Mouse (Mus musculus) MEL (cell line): ENCODE measurements around the gene Grid2ip. TPM values are rescaled to one million over a fixed set of nuclear protein-coding genes. Genes with fewer than 3 reads are reported as not detected.

Source experiments
- DNase-seq: peaks from one replicate; pipeline ENCODE4 v3.0.0; 2011; ENCODE audit warnings: low read depth, low spot score
- H3K27ac ChIP-seq: 2 replicates; pipeline ENCODE4 v1.5.1; 2012; ENCODE audit warnings: low read depth, mild to moderate bottlenecking, control low read depth, low read length, moderate library complexity; ENCODE audit not compliant: control insufficient read depth
- H3K27me3 ChIP-seq, 2 experiments: fragments of 150-350 bp in 1 of 2; sonication (generic) in 1 of 2; 2 replicates each; pipeline ENCODE4 v1.6.1; 2012; ENCODE audit warnings: low read length in 2 of 2, mild to moderate bottlenecking in 2 of 2, improper control_type of control experiment in 1 of 2, moderate library complexity in 1 of 2; ENCODE audit not compliant: insufficient read depth in 2 of 2, control insufficient read depth in 1 of 2
- H3K36me3 ChIP-seq, 2 experiments: 2 replicates each; pipeline ENCODE4 v1.6.1; 2012 to 2014; ENCODE audit warnings: low read length in 2 of 2, improper control_type of control experiment in 1 of 2, inconsistent platforms in 1 of 2, mild to moderate bottlenecking in 1 of 2; ENCODE audit not compliant: insufficient read depth in 2 of 2, control insufficient read depth in 1 of 2
- H3K4me1 ChIP-seq, 2 experiments: fragments of 150-350 bp in 1 of 2; sonication (generic) in 1 of 2; 2 replicates each; pipeline ENCODE4 v1.6.1; 2012; ENCODE audit warnings: low read length in 2 of 2, improper control_type of control experiment in 1 of 2, mild to moderate bottlenecking in 1 of 2; ENCODE audit not compliant: insufficient read depth in 2 of 2, control insufficient read depth in 1 of 2
- H3K4me3 ChIP-seq, 2 experiments: fragments of 150-350 bp in 1 of 2; sonication (generic) in 1 of 2; 2 replicates each; pipeline ENCODE4 v1.5.1; 2012; ENCODE audit warnings: low read depth in 2 of 2, low read length in 2 of 2, mild to moderate bottlenecking in 2 of 2, moderate library complexity in 2 of 2, control low read depth in 1 of 2, improper control_type of control experiment in 1 of 2; ENCODE audit not compliant: control insufficient read depth in 1 of 2, insufficient read depth in 1 of 2
- H3K79me2 ChIP-seq: 2 replicates; pipeline ENCODE4 v1.6.1; 2012; ENCODE audit warnings: mild to moderate bottlenecking, low read length, moderate library complexity; ENCODE audit not compliant: control insufficient read depth, poor library complexity, insufficient read depth
- H3K9ac ChIP-seq: 2 replicates; pipeline ENCODE4 v1.6.1; 2012; ENCODE audit warnings: low read depth, mild to moderate bottlenecking, control low read depth, low read length, moderate library complexity; ENCODE audit not compliant: control insufficient read depth, poor library complexity, severe bottlenecking
- H3K9me3 ChIP-seq: fragments of 150-350 bp; sonication (generic); replicated peaks from 2 replicates; pipeline ENCODE4 v1.6.1; 2012; ENCODE audit warnings: mild to moderate bottlenecking, low read length, improper control_type of control experiment, moderate library complexity; ENCODE audit not compliant: insufficient read depth
- E2F4 ChIP-seq: IDR thresholded peaks from 2 replicates; pipeline ENCODE4 v1.6.1; 2011; ENCODE audit warnings: low read depth, low read length, improper control_type of control experiment, borderline replicate concordance
- HCFC1 ChIP-seq: IDR thresholded peaks from 2 replicates; pipeline ENCODE4 v1.6.1; 2012; ENCODE audit warnings: low read depth, mild to moderate bottlenecking, inconsistent platforms, low read length, improper control_type of control experiment, moderate library complexity
- MAX ChIP-seq: IDR thresholded peaks from 2 replicates; pipeline ENCODE4 v1.6.1; 2011; ENCODE audit warnings: low read length, improper control_type of control experiment
- MEF2A ChIP-seq: IDR thresholded peaks from 2 replicates; pipeline ENCODE4 v1.6.1; 2014; ENCODE audit warnings: low read depth, mild to moderate bottlenecking, inconsistent platforms, low read length, improper control_type of control experiment; ENCODE audit not compliant: poor library complexity, insufficient replicate concordance, severe bottlenecking; ENCODE audit errors: extremely low read depth
- MXI1 ChIP-seq: IDR thresholded peaks from 2 replicates; pipeline ENCODE4 v1.6.1; 2011; ENCODE audit warnings: mild to moderate bottlenecking, low read depth, low read length, improper control_type of control experiment
- MYB ChIP-seq: IDR thresholded peaks from 2 replicates; pipeline ENCODE4 v1.6.1; 2011; ENCODE audit warnings: mild to moderate bottlenecking, low read depth, low read length, improper control_type of control experiment
- NELFE ChIP-seq: IDR thresholded peaks from 2 replicates; pipeline ENCODE4 v1.6.1; 2011; ENCODE audit warnings: low read depth, low read length, improper control_type of control experiment
- NRF1 ChIP-seq: IDR thresholded peaks from 2 replicates; pipeline ENCODE4 v1.6.1; 2014; ENCODE audit warnings: low read depth, mild to moderate bottlenecking, inconsistent platforms, low read length, improper control_type of control experiment, moderate library complexity; ENCODE audit not compliant: poor library complexity, insufficient read depth, severe bottlenecking
- POLR2AphosphoS5 ChIP-seq: IDR thresholded peaks from 2 replicates; pipeline ENCODE4 v1.6.1; 2012; ENCODE audit warnings: low read depth, borderline replicate concordance, mild to moderate bottlenecking, inconsistent platforms, low read length, moderate library complexity, mixed read lengths
- RAD21 ChIP-seq: IDR thresholded peaks from 2 replicates; pipeline ENCODE4 v1.6.1; 2011; ENCODE audit warnings: mild to moderate bottlenecking, low read depth, low read length, improper control_type of control experiment
- RCOR1 ChIP-seq: IDR thresholded peaks from 2 replicates; pipeline ENCODE4 v1.6.1; 2012; ENCODE audit warnings: low read depth, mild to moderate bottlenecking, inconsistent platforms, low read length, improper control_type of control experiment
- TBP ChIP-seq: IDR thresholded peaks from 2 replicates; pipeline ENCODE4 v1.8.0; 2011; ENCODE audit warnings: low read depth, low read length, improper control_type of control experiment
- ZC3H11A ChIP-seq: IDR thresholded peaks from 2 replicates; pipeline ENCODE4 v1.6.1; 2012; ENCODE audit warnings: low read depth, mild to moderate bottlenecking, inconsistent platforms, low read length, improper control_type of control experiment
- ZKSCAN1 ChIP-seq: IDR thresholded peaks from 2 replicates; pipeline ENCODE4 v1.6.1; 2012; ENCODE audit warnings: low read depth, mild to moderate bottlenecking, inconsistent platforms, low read length, improper control_type of control experiment, moderate library complexity
- polyA plus RNA-seq, 2 experiments: library from polyadenylated mRNA; stranded (reverse) in 1 of 2; unstranded in 1 of 2; fragments of >175 nt in 1 of 2; fragments of >200 nt in 1 of 2; gene quantifications; 2 replicates each; pipeline versions ENCODE4 v1.2.1 to v1.2.4; 2012; ENCODE audit warnings: low replicate concordance in 2 of 2, low read depth in 1 of 2; ENCODE audit not compliant: insufficient read length in 2 of 2, insufficient read depth in 1 of 2, missing spikeins in 1 of 2
- total RNA-seq: library from RNA; depleted of rRNA; stranded (reverse); fragments of 300-350 nt; gene quantifications from 2 replicates; pipeline ENCODE4 v1.2.3, GENCODE M21; 2012; rRNA removed

The Grid2ip gene
- total RNA-seq: 0.03 TPM in 1 of 2 replicates, not detected in the other
- polyA plus RNA-seq: not detected

DNA sequence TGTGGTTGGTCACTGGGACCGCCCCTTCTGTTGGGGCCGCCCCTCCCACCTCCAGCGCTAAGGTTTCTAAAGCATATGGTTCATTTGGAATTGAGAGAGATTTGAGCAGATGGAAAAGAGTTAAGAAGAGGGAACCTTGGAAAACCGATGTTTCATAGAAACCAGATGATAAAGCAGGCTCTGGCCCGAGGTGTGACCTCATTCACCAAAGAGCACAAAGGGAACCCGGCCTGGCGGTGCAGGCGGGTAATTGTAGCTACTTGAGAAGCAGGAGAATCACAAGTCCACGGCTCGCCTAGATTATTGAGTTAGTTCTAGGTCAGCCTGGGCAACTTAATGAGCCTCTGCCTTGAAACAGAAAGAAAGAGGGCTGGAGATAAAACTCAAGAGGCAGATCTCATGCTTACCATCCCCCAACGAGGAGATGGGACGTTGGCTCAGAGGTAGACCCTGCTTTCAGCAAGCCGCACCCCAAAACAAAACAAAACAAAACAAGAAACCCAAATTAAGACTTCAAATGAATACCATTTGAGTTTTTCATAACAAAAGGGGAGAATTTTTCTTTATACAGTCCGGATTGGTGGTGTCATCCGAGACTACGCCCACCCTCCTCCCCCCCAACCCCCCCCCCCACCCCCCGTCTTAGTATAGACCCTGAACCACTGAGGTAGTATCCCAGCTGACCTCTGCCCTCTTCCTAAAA, at the start of gene Grid2ip:
Gene Grid2ip, plus strand, starts transcription at position 653 of the 703 bp plus-strand sequence.
- Histone ChIP-seq H3K4me1 (no peaks in the 10 kb centered on the region), H3K9ac (no peak within 1 kb of the TSS), H3K36me3 (no peaks in the 10 kb centered on the region), H3K27me3 (no peaks in the 10 kb centered on the region), H3K79me2 (no peaks in the 10 kb centered on the region), H3K4me3 (no peak within 1 kb of the TSS), H3K27ac (no peak within 1 kb of the TSS), H3K9me3 (no peaks in the 10 kb centered on the region)
- no peak for TF ChIP-seq MYB
- TF ChIP-seq TBP: no peak
- TF ChIP-seq RCOR1: no peak
- TF ChIP-seq MAX: no peak
- no peak for TF ChIP-seq NRF1
- no peak for TF ChIP-seq E2F4
- TF ChIP-seq MXI1: no peak
- no peak for TF ChIP-seq ZC3H11A
- no peak for TF ChIP-seq RAD21
- TF ChIP-seq HCFC1: no peak
- no peak for TF ChIP-seq NELFE
- no peak for DNase-seq

- H3K4me3 ChIP-seq: no peak overlapping the region
- no peak overlapping the region for H3K9ac ChIP-seq
- H3K9me3 ChIP-seq: no peaks in the 10 kb centered on the region
- no peak for DNase-seq
- peaks cover 70% of the 10 kb centered on the region for H3K79me2 ChIP-seq
- H3K36me3 ChIP-seq: peaks cover 12 to 15% of the 10 kb centered on the region in 2 experiments
- TF ChIP-seq MYB: no peak
- TF ChIP-seq ZKSCAN1: 0 out of 2 replicates have a peak, but pooled peaks have one; percentile 29
- no peak overlapping the region for H3K27ac ChIP-seq
- H3K27me3 ChIP-seq: no peaks in the 10 kb centered on the region
- peaks cover 0 to 7% of the 10 kb centered on the region in 2 experiments; a peak in 1 of 4 replicates for H3K4me1 ChIP-seq
Observed at GRCm38 (mm10) chr5:143308825-143309224, 48.3 kb upstream of the Grid2ip start.

DNA sequence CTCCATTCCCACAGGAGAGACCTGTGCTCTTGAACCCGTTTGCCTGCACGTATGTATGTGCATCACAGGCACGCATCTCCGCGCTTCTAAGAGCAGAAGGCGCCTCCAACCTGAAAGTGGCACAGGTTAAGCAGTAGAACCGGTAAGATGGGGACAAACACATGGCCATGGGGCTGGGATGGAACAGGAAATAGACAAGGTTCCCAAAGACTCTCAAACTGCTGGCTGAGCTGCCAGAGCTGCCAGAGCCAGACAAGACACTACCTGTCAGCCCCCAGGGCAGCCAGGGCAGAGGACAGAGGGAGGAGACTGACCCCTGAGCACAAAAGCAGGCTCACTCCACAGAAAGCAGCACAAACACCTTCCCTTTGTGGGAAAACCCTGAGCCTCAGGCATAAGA, 47.2 kb upstream of the Grid2ip start:
- no peak for TF ChIP-seq POLR2AphosphoS5
- no peak for TF ChIP-seq MEF2A
- TF ChIP-seq, all 39 proteins: peak for 0
- Histone ChIP-seq H3K79me2 (peaks cover 80% of the 10 kb centered on the region), H3K4me3 (no peak overlapping the region), H3K4me1 (peaks cover 0 to 7% of the 10 kb centered on the region in 2 experiments; a peak in 1 of 4 replicates), H3K9me3 (no peaks in the 10 kb centered on the region), H3K27ac (no peak overlapping the region), H3K9ac (no peak overlapping the region), H3K36me3 (peaks cover 12 to 15% of the 10 kb centered on the region in 2 experiments), H3K27me3 (no peaks in the 10 kb centered on the region)
- no peak for DNase-seq
